Mouse (Mus musculus) kidney, postnatal 25 days (tissue): ENCODE data around the gene Coro6.
A peak's percentile ranks its signal among the peaks of the same experiment; 100 is the strongest.

Source experiments
- DNase-seq, 2 experiments: peaks; one replicate each; pipeline ENCODE4 v3.0.0; 2021; ENCODE audit warnings: mixed read lengths in 2 of 2

Coro6 gene

DNA sequence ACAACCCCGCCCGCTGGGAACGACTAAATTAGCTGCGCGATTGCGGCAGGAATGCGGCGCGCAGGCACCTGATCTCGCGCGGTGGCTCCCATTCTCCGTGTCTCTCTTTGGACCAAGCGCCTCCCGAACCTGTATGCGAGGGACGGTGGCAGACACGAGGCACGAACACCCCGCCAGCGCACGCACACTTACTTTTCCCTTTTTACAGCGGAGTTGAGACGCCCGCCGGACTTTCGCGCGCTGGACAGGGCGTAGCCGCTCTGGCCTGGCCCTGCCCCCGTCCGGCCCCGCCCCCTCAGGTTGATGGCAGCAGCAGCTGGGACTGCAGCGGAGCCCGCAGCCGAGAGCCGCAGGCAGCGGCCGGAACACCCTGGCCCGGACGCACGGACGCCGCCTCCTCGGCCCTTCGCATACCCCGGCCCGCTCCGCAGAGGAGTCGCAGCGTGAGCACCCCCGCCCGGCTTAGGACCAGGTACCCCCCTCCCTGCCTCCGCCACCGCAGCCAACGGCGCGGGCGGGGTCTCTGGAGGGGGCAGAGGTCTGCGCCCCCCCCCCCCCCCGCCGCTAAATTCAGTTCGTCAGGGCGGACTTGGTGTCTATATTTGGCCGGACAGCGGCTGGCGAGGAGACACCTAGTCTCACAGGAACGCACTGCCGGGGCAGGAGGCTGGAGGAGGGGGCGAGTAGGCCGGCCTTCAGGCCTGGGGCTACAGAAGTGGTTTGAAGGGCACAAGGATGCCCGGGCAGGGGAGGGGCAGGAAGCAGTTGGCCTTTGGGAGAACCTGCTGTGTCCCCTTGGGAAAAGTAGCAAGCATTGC is at the start of gene Coro6:
Gene Coro6, plus strand, starts transcription at position 129 of the 818 bp plus-strand sequence.
- DNase-seq: peak; percentile 89 to 92

DNA sequence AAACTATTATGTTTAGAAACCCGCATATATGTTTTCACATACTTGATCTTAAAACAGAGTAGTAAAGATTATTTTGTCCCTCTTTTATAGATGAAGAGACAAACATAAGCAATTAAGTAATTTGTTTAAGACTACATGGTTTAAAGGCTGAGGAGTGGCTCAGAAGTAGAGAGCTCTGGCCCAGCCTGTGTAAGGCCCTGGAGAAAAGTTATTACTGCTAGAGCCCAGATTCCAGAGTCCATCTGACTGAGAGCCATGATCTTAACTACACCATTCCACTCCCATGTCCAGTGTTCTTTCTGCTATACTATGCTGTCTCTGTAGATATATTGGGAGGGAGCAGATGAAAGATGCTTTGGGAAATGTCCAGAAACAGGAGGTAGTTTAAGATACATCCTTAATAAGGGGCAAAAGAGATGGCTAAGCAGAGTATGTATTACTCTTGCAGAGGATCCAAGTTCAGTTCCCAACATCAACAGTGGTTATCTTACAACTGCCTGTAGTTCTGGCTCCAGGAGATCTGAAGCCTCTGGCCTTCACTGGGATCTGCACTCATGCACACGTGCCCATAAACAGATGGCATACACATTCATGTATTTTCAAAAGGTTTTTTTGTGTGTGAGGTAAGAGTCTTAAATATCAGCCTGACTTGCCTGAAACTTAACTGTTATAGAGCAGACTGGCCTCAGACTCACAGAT is 47.9 kb upstream of the Coro6 start:
- DNase-seq: no peak

DNA sequence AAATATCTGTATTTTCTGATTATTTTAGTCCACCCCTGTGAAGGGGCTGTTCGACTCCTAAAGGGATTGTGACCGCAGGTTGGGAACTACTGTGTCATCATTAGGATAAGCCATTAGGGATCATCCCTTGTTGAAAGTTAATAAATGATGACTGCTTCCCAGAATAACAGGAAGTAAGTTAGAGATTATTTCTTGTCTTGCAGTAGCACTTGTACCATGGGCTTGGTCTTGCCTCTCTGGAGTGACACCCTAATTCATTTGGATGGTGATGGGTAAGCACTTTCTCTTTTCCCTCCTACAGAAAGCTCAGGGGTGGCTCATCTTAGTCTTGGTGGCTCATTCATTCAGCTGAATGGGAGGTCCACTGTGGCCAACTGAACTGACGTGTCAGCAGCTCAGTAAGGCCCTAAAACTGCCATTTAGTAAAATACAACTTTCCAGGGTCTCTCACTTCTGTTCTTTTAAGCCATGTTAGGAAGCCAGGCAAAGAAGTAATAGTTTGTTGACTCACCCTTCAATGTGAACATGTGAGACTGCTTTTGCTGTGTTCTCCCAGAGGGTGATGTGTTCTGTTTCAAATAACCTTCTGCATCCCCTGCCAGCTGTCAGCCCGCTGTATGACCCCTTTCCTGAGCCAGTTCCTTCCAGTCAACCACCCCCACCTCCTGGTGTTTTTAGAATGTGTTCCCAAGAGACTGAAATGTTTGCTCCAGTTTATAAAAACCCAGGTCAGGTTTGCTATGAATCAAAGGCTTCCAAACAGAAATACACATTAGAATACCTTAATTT is 45.8 kb upstream of the Coro6 start:
- peak; percentile 16 to 57 for DNase-seq

- no peak for DNase-seq
These were observed 44.2 kb upstream of the Coro6 start for GRCm38 (mm10) chr11:77418021-77418420.

DNA sequence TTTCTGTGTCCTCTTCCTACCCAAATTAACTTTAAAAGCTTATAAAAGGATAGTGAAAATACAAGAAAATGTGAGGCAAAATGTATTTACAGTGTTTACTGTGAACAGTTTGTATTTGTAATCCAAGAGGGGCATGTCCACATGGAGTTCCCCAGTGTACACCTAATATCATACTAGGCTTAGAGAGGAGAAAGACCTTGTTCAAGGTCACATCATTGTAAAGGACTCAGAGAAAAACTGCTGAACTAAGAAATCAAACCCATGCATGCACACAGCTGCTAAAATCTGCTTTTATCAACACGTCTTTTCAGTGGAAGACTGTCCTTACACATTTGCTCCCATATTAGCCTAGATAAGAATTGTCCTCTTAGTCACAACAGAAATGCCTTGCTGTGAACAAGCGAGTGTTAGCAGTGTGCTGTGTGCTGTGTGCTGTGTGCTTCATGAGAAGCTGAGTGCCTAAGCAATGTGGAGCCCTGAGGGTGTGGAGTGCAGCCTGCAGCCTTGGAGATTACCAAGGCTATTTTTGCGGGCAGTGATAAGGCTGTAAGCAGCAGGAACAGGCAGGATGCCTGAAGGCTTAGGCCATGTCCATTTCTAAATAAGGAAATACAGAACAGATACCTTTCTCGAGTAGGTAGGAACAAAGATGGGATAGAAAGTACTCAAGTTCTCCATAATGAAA is 38.9 kb upstream of the Coro6 start:
- no peak for DNase-seq

DNA sequence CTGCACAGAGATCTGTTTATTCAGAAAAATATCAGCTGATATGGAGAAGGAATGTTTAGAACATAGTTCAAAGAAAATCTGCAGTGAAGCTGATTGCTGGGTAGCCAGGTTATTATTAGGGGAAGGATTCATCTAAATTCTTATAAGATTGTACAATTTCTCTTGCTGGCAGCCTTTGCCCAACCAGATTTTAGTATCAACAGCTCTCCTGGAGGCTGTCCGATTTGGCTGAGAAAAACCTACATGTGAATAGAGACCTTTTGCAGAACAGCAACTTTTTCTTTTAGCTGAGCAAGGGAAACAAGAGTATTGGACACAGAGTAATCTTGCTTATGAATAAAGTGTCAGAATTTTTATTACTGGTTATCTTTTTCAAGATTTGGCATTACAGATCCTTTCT is 33.8 kb upstream of the Coro6 start:
- DNase-seq: no peak

- DNase-seq: no peak
These were observed 25.2 kb upstream of the Coro6 start for GRCm38 (mm10) chr11:77437026-77437425.

GRCm38 (mm10) chr11:77440081-77440480 is 22.1 kb upstream of the Coro6 start:
- DNase-seq: no peak

- DNase-seq: no peak
These were observed 21.2 kb upstream of the Coro6 start for GRCm38 (mm10) chr11:77441020-77441419.

DNA sequence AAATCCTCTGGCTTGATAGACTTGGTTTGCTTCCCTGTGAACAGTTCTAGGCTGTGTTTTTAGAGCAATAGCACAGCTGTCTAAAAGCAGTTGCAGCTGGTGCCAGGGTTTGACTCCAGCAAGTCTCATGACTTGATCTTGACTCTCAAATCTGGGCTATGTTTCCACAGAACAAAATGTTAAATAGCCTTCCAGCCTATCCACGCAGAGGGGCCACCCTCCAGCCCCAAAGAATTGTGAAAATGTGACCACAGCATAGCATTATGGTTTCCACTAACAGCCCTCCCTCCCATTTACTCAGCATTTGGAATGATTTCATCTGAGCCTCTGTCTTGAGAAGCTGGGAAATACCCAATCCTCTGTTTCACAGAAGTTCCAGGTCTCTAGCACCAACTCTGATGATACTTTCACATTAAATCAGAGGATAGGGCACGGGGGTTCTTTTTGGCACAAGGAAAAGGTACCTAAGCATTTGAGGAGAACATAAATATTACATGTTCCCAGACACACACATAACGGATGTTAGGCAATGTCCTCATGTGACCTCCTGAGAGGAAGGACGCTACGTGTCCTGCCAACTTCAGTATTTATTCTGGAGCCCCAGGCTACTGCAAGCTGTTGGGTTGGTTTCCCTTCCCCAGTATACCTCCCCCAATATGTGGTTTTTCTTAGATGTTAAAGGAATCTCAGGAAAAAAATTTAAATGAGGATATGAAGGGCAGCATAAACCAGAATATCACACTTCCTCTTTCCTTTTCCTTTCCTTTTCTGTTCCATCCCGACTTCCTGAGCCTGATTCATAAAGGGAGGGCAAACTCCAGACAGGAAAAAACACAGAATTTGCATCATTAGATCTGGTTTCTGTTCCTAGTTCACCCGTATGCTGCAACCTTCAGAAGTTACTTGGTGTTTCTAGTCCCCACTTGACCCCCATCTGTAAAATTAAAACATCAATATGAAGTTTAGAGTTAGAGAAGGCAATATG is 19.7 kb upstream of the Coro6 start:
- DNase-seq: peak; percentile 53 to 78

DNA sequence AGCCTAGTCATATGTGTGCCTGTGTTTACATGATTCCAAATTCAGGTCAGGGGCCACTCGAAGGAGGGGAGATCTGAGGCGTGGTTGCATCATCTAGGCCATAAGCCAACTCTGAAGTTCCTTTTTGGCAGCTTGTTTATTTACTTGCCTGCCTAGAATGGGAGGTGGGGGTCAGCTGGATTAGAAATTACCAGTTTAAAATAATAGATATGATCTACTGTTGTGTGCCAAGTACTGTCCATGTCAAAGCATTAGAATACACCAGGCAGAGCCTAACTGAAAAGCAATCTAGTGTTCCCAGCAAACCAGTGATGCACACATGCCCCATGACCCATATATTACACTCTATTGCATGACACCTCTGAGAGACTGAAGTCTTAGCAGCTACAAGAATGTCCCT is 17.3 kb upstream of the Coro6 start:
- peak; percentile 54 to 64 for DNase-seq

GRCm38 (mm10) chr11:77446628-77447041 is 15.6 kb upstream of the Coro6 start:
- peak; percentile 68 to 70 for DNase-seq

GRCm38 (mm10) chr11:77449224-77449623 is 13.0 kb upstream of the Coro6 start:
- DNase-seq: no peak

DNA sequence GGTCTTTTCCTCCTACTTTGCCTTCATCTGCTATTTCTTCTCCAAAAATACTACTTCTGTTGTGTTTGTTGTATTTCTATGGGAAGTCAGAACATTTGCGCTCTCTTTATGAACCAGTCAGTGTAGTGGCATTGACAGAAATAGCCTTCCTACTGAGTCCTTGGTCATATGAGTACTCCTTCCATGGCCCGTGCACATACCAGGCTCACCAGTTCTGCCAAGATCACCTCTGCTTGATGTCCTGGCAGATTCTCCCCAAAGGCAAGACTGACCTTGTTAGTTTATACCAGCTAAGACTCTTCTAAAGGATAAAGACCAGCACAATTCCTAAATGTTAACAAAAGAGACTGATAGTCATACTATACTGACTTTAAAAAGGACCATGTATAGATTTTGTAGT is 10.5 kb upstream of the Coro6 start:
- no peak for DNase-seq

- no peak for DNase-seq
These were observed 8.8 kb upstream of the Coro6 start for GRCm38 (mm10) chr11:77453388-77453787.

- no peak for DNase-seq
These were observed 6.3 kb upstream of the Coro6 start for GRCm38 (mm10) chr11:77455770-77456510.

DNA sequence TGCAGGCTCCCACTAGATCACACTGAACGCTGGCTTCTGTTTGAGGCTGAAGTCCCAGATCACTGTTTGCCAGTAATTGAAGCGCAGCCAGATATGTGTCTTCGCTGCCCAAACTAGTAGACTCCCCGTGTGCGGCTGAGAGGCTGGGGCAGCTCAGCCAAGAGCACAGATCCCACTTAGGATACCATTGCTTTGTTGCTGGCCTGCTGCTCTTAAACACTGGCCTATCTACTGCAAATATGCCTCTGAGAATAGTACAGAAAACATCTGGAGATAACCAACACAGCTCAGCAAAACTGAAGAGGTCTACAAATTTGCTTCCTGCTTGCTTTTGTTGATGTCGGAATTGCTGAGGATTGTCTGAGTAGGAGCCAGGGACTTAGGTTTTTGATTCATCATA is 5.3 kb upstream of the Coro6 start:
- DNase-seq: peak in 1 of 2 experiments; percentile 30

DNA sequence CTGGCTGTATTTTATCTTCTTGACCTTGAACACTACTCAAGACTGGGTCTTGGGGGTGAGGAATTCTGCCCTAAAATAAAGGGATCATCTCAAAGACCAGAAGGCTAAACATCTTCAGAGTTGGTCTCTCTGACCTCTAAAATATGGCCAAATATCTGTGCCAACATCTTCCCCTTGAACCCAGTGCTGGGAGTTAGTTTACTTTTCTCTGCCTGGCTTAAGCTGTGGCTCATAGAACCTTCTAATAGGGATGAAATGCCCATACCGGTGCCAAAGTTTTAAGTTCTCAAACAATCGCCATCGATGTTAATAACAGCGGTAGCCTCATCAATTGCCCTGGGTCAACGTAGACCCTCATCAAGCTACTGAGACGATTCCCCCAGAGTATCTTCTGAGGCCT is 355 bp upstream of the Coro6 start:
- no peak for DNase-seq

GRCm38 (mm10) chr11:77463101-77463445 is 862 bp downstream of the Coro6 start:
- DNase-seq: no peak

GRCm38 (mm10) chr11:77463786-77464185 is 1.6 kb downstream of the Coro6 start:
- DNase-seq: no peak

- no peak for DNase-seq
These were observed 2.5 kb downstream of the Coro6 start for GRCm38 (mm10) chr11:77464684-77465083.
